Mouse (Mus musculus): ENCODE data around the gene Prdm16.

- TF ChIP-seq GABPA (IDR thresholded peaks at IDR 0.05; ENCODE audit: insufficient replicate concordance, low read depth, low read length) = no peak
- TF ChIP-seq CTCF (conservative IDR thresholded peaks at IDR 0.05 in 1 of 2, IDR thresholded peaks at IDR 0.05 in 1 of 2; ENCODE audit: low read depth in 2 of 2, low read length in 2 of 2) = no peak
- TF ChIP-seq E2F4 (IDR thresholded peaks at IDR 0.05; ENCODE audit: insufficient replicate concordance, low read depth, low read length) = no peak
- no peak for TF ChIP-seq USF2 (conservative IDR thresholded peaks at IDR 0.05; ENCODE audit: low read depth, low read length)
- no peak for TF ChIP-seq POLR2A (IDR thresholded peaks at IDR 0.05; ENCODE audit: low read depth, low read length)
- TF ChIP-seq NELFE (IDR thresholded peaks at IDR 0.05; ENCODE audit: low read depth, low read length) = no peak
- no peak for TF ChIP-seq ELF1 (IDR thresholded peaks at IDR 0.05; ENCODE audit: low read depth, low read length)
- TF ChIP-seq BHLHE40 (IDR thresholded peaks at IDR 0.05; ENCODE audit: low read depth, low read length) = no peak
Observed at GRCm38 (mm10) chr4:154570451-154570881, 66.2 kb downstream of the Prdm16 start.
